Mouse (Mus musculus) hindbrain, embryonic 14.5 days (tissue): ENCODE data around the gene Ninj2. TPM values are rescaled to one million over a fixed set of nuclear protein-coding genes. Genes with fewer than 3 reads are reported as not detected.

Experiments used
- ATAC-seq: fragments of 200-750 bp; cut with Nextera tagmentation; 2 replicates; pipeline ENCODE4 v1.8.0; 2017; ENCODE audit warnings: moderate number of reproducible peaks, mild to moderate bottlenecking, moderate TSS enrichment, moderate library complexity; ENCODE audit not compliant: low FRiP score
- DNase-seq: peaks from one replicate; pipeline ENCODE4 v3.0.0-alpha.2; 2015; ENCODE audit warnings: low spot score
- H3K27ac ChIP-seq: fragments of 300-500 bp; sonication (generic); 2 replicates; pipeline ENCODE4 v1.5.1; 2014; ENCODE audit warnings: mild to moderate bottlenecking, moderate library complexity
- H3K27me3 ChIP-seq: fragments of 300-500 bp; sonication (generic); 2 replicates; pipeline ENCODE4 v1.6.1; 2014; ENCODE audit warnings: mild to moderate bottlenecking, low read length, mixed read lengths; ENCODE audit not compliant: control insufficient read depth, insufficient read depth
- H3K36me3 ChIP-seq: fragments of 300-500 bp; sonication (generic); replicated peaks from 2 replicates; pipeline ENCODE4 v1.6.1; 2014; ENCODE audit not compliant: control insufficient read depth, insufficient read depth
- H3K4me1 ChIP-seq: fragments of 300-500 bp; sonication (generic); replicated peaks from 2 replicates; pipeline ENCODE4 v1.6.1; 2014; ENCODE audit warnings: antibody characterized with exemption, low read length, mixed read lengths; ENCODE audit not compliant: control insufficient read depth, insufficient read depth
- H3K4me2 ChIP-seq: fragments of 300-500 bp; sonication (generic); replicated peaks from 2 replicates; pipeline ENCODE4 v1.6.1; 2014; ENCODE audit warnings: mild to moderate bottlenecking, moderate library complexity
- H3K4me3 ChIP-seq: fragments of 300-500 bp; sonication (generic); replicated peaks from 2 replicates; pipeline ENCODE4 v1.5.1; 2014; ENCODE audit warnings: mild to moderate bottlenecking, low read length
- H3K9ac ChIP-seq: fragments of 300-500 bp; sonication (generic); 2 replicates; pipeline ENCODE4 v1.6.1; 2014
- H3K9me3 ChIP-seq: fragments of 300-500 bp; sonication (generic); 2 replicates; pipeline ENCODE4 v1.6.1; 2016; ENCODE audit warnings: low read length; ENCODE audit not compliant: control insufficient read depth
- WGBS: fragments of 180-500 bp; shearing (Covaris S2); extraction: QIAGEN DNeasy Blood & Tissue Kit; methylation state at CpG from one replicate; pipeline ENCODE4 v1.1.7; 2014; 5-methylcytosine and 5-hydroxymethylcytosine counted together
- polyA plus RNA-seq: library from polyadenylated mRNA; unstranded; fragments of >200 nt; fragmentation: Nextera tagmentation; extraction: Ambion mirVana; gene quantifications from 2 replicates; pipeline ENCODE4 v1.2.1, GENCODE M21; 2014

Gene Ninj2
- polyA plus RNA-seq, 1 experiment from 2014 or later = not detected

DNA sequence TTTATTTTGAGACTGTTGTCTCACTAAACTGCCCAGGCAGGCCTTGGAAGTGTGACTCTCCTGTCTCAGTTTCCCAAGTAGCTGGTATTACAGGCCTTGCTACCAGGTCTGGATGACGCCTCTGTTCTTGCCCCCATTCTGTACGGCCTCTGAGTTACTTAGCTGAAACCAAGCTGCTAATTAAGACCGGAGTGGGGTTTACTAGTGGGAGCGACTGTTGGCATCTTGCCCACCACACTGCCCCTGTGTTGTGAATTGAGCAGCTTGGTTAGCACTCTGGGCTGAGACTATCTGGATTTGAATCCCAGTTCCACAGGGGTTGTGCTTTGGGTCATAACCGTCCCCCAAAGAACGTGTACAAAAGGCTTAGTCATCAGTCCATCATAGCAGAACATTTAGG, 64.3 kb downstream of the Ninj2 start:
- H3K27me3 ChIP-seq = no peaks in the 10 kb centered on the region
- peaks cover 5% of the 10 kb centered on the region; the same call in 1 of the 2 replicates for H3K4me1 ChIP-seq
- H3K9me3 ChIP-seq = no peaks in the 10 kb centered on the region
- H3K36me3 ChIP-seq = no peaks in the 10 kb centered on the region
- H3K27ac ChIP-seq = no peak overlapping the region
- no peak overlapping the region for H3K4me2 ChIP-seq
- H3K9ac ChIP-seq = no peak overlapping the region
- ATAC-seq = no peak
- no peak for DNase-seq
- WGBS = 61% methylated on average over 6 of the region's 6 CpGs
- no peak overlapping the region for H3K4me3 ChIP-seq

DNA sequence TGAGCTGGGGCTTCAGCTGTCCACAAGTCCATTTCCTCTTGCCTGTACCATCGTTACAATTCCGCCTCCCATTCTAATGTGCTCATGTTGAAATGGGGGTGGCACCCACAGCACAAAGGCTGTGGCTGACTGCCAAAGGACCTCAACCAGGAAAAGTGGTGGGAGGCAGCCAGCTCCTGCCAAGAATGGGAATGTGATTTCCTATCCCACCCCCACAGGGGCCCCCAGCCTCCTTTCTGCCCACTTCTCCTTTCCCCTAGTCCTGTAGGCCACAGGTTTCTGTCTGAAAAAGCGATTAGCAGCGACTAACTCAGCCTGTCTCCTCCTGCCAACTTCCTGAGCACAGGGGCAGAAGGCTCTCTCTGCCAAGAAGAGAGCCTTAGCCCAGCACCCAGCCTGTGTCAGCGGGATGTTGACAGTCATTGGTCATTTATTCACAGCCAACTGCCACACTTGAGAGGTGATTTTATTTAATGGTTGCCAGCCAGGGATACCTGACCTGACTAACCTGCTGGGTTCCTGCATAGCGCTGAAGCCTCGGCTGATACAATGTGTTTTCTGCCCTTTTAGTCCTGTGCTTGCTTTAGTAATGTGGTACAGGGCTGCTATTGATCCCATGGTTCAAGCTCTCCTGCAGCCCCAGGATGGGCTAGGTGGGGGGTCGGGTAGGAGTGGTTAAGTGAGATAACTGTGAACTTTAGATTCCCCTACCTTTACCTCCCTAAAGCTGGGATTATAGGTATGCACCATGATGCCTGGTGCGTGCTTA, 66.2 kb downstream of the Ninj2 start:
- Histone ChIP-seq H3K4me1 (peaks cover 5% of the 10 kb centered on the region; the same call in 1 of the 2 replicates), H3K9ac (no peak overlapping the region), H3K4me3 (no peak overlapping the region), H3K36me3 (no peaks in the 10 kb centered on the region), H3K27ac (no peak overlapping the region), H3K27me3 (no peaks in the 10 kb centered on the region), H3K9me3 (no peaks in the 10 kb centered on the region), H3K4me2 (no peak overlapping the region)
- peak; percentile 68 for DNase-seq
- peak; percentile 71; the same call in 1 of the 2 replicates for ATAC-seq
- WGBS = 50% methylated on average over 9 of the region's 9 CpGs

DNA sequence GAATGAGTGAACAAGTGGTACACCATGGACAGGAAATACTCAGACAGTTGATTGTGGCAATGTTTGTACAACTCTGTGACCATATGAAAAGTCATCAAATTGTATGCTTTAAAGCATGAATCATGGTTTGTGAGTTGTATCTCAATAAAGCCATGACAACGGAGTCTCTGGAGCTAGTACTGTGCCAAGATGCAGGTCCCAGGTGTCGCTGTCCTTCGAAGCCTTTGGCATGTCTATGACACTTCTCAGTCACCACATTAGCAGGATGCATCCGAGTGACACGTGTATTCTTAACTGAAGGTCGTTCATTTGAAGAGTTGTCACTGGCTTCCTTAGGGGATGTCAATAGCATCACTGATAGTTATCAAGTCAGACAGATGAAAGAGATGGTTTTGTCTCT, 69.8 kb downstream of the Ninj2 start:
- no peak for DNase-seq
- H3K4me1 ChIP-seq = peaks cover 5% of the 10 kb centered on the region; the same call in 1 of the 2 replicates
- H3K36me3 ChIP-seq = no peaks in the 10 kb centered on the region
- no peaks in the 10 kb centered on the region for H3K27me3 ChIP-seq
- no peak overlapping the region for H3K9ac ChIP-seq
- 82% methylated on average over 6 of the region's 6 CpGs for WGBS
- no peak overlapping the region for H3K4me2 ChIP-seq
- no peaks in the 10 kb centered on the region for H3K9me3 ChIP-seq
- H3K27ac ChIP-seq = no peak overlapping the region
- no peak overlapping the region for H3K4me3 ChIP-seq
- ATAC-seq = no peak

DNA sequence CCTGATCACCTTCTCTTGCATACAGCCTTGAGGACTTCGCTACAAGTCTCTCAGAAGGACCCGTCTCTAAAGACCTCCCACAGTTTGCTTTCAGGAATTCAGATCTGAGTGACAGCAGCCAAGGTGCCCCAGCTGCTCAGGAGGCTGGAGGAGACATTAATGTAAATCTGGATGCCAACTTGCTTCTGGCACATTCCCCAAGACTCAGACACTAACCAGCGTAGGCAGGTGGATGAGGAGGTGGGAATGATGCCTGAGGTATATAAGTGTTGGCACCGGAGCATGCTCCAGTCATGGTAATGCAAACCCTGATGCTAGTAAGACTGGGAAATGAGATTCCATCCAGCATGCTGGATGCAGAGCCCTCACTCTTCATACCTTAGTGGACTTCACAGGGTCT, 71.6 kb downstream of the Ninj2 start:
- DNase-seq (no peak), ATAC-seq (no peak)
- Histone ChIP-seq H3K4me2 (no peak overlapping the region), H3K9me3 (no peaks in the 10 kb centered on the region), H3K4me1 (no peaks in the 10 kb centered on the region), H3K36me3 (no peaks in the 10 kb centered on the region), H3K27me3 (no peaks in the 10 kb centered on the region), H3K9ac (no peak overlapping the region), H3K4me3 (no peak overlapping the region), H3K27ac (no peak overlapping the region)
- 73% methylated on average over 4 of the region's 4 CpGs for WGBS

DNA sequence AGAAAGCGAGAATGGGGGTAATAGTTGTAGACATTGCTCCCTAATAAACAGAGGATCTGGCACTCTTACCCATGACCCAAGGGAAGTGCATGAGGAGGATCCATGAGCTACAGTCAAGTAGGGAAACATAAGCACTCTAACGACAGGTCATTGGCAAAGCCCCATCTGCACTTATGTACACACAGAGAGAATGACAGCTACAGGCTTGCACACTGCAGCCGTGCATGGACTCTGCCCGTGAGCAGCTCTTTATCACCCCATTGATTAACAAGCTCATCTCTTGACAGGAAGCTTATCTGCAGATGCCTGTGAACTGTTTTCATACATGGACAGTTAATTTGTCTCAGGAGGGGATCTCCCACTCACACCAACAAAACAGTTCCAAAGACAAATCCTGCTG, 74.4 kb downstream of the Ninj2 start:
- no peaks in the 10 kb centered on the region for H3K36me3 ChIP-seq
- H3K4me3 ChIP-seq = no peak overlapping the region
- no peaks in the 10 kb centered on the region for H3K4me1 ChIP-seq
- H3K27ac ChIP-seq = no peak overlapping the region
- DNase-seq (no peak), ATAC-seq (no peak)
- H3K9ac ChIP-seq = no peak overlapping the region
- WGBS = 77% methylated on average over 4 of the region's 4 CpGs
- no peaks in the 10 kb centered on the region for H3K27me3 ChIP-seq
- H3K4me2 ChIP-seq = no peak overlapping the region
- H3K9me3 ChIP-seq = no peaks in the 10 kb centered on the region

DNA sequence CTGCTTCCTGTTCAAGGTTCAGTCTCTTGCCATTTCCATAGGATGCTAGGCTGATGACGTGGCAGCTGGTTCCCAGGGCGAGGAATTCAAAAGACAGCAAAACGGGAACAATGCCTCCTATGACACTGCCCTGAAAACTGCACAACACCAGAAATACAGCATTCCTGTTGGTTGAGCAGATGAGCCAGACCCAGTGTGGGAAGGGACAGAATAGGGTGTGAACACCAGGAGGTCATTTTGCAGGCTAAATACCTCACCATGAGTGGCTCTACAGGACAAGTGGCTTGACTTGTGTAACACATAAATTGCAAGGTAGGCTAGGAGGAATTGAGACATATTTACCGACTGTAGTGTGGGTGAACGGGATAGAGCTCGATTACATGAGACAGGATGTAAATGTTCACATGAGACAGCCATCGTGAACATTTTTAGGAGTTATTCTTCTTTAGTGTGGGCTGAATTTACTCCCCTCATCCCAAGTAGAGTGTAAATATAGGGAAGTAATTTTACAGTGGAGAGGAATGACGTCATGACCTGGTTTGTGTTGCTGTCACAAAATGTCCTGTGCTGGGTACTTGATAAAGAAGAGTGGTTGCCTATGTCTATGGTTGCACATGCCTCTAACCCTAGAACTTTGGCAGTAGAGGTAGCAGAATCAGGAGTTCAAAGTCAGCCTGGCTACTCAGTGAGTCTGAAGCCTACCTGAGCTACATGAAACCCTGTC, 79.3 kb downstream of the Ninj2 start:
- no peaks in the 10 kb centered on the region for H3K9me3 ChIP-seq
- no peak overlapping the region for H3K9ac ChIP-seq
- H3K4me2 ChIP-seq = no peak overlapping the region
- no peaks in the 10 kb centered on the region for H3K36me3 ChIP-seq
- 82% methylated on average over 8 of the region's 8 CpGs for WGBS
- H3K4me1 ChIP-seq = no peaks in the 10 kb centered on the region
- ATAC-seq = no peak
- H3K4me3 ChIP-seq = no peak overlapping the region
- no peaks in the 10 kb centered on the region for H3K27me3 ChIP-seq
- no peak for DNase-seq
- no peak overlapping the region for H3K27ac ChIP-seq

DNA sequence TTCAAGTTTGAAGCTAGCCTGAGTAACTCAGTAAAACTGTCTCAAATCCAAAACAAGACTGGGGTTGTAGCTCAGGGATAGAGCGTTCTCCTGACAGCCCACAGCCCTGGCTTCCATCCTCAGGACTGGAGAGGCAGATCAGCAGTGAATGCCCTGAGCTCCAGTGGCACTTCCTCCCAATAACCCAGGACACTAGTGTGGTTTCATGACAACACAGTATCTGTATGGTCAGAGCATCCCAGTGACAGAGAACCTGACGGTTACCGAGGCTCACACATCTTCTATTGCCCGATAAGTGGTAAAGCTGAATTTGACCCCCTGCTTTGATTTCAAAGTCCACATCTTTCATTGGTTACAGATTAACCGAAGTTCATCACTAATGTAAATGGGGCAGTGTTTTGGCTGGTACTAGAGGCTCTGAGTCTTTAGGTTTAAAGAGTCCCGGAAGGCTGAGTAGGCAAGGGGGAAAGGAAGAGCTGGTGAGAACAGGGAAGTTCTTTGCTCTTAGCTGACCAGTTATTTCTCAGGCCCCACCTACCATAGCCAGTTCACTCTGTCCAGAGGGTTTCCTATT, 81.0 kb downstream of the Ninj2 start:
- Histone ChIP-seq H3K4me1 (no peaks in the 10 kb centered on the region), H3K27ac (no peak overlapping the region), H3K9me3 (no peaks in the 10 kb centered on the region), H3K27me3 (no peaks in the 10 kb centered on the region), H3K9ac (no peak overlapping the region), H3K4me2 (no peak overlapping the region), H3K36me3 (no peaks in the 10 kb centered on the region), H3K4me3 (no peak overlapping the region)
- WGBS = 76% methylated on average over 6 of the region's 6 CpGs
- ATAC-seq = no peak
- DNase-seq = no peak

DNA sequence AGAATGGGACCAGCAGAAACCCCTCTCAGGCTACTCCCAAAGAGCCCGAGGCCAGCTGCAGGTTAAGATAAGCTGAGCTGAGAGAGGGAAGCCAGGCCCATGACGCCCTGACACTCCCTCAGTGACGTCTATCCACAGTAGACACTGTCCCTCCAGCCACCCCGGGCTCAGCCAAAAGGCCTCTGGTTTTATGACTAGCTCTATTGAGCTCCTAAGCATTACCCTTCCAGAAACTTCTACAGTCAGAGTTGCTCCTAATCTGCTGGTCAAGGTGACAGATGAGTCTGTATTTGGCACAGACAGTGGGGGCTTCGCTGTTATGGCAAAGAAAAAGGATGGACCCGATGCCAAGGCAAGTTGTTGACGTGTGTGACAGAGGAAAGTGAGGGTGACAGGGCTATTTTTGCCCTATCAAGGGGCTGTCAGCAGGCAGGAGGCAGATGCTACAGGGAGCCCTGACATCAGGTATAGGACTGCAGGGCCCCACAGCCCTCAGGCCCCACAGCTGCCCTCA, 81.5 kb downstream of the Ninj2 start:
- no peak for DNase-seq
- Histone ChIP-seq H3K4me1 (no peaks in the 10 kb centered on the region), H3K36me3 (no peaks in the 10 kb centered on the region), H3K27me3 (no peaks in the 10 kb centered on the region), H3K9ac (no peak overlapping the region), H3K27ac (no peak overlapping the region), H3K4me3 (no peak overlapping the region), H3K4me2 (no peak overlapping the region), H3K9me3 (no peaks in the 10 kb centered on the region)
- ATAC-seq = no peak
- 74% methylated on average over 7 of the region's 7 CpGs for WGBS

DNA sequence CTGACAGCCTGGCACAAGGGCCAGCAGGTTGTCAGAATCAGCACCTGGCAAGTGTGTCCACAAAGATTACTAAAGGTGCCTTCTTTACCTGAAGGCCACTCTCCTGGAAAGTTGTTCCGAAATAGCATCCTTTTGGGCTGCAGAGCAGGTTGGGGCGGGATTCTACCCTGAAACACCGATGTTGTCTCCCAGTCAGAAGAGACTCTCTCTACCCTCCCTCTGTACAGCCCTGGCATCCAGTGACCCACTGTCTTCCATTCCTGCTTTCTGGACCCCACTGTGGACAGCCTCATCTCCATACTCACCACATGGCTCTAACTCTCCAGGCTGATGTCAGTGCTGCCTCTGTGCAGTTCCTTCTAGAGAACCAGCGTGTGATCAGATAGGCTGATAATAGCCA, 82.5 kb downstream of the Ninj2 start:
- Histone ChIP-seq H3K4me1 (no peaks in the 10 kb centered on the region), H3K9ac (no peak overlapping the region), H3K36me3 (no peaks in the 10 kb centered on the region), H3K27ac (no peak overlapping the region), H3K4me2 (no peak overlapping the region), H3K27me3 (no peaks in the 10 kb centered on the region), H3K9me3 (no peaks in the 10 kb centered on the region), H3K4me3 (no peak overlapping the region)
- ATAC-seq (no peak), DNase-seq (no peak)
- WGBS = 96% methylated on average over 4 of the region's 4 CpGs
